Mouse (Mus musculus): Measurements from ENCODE around the gene Zbtb41.

DNA sequence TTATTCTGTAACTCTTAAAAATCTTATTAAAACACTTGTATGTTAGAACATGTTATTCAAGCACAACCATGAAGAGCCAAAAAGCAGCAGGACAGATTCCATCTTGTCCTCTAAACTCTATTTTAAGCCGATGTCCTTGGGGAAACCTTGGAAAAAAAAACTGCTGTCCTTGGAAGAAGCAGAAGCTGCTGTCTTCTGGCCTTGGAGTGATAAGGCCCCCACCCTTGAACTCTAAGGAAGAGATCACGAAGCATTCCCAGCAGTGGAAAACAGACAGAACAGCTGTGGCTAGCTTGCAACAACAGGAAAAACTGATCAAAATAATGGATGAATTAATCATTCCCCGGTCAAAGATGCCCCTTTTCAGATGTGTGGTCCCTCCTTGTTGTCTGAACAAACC lies 74.1 kb downstream of the Zbtb41 start:
- TF ChIP-seq CTCF (conservative IDR thresholded peaks at IDR 0.05; ENCODE audit: low read length) (no peak), POU5F1 (IDR thresholded peaks at IDR 0.05; ENCODE audit: borderline replicate concordance, low read length) (no peak), NANOG (IDR thresholded peaks at IDR 0.05; ENCODE audit: borderline replicate concordance, low read length) (no peak)
